Mouse (Mus musculus) intestine, postnatal 0 days (tissue): ENCODE results near the gene Snx11. TPM values are rescaled to one million over a fixed set of nuclear protein-coding genes. Genes with fewer than 3 reads are reported as not detected.

Experiments
- ATAC-seq: fragments of 200-750 bp; cut with Nextera tagmentation; 2 replicates; pipeline ENCODE4 v1.8.0; 2017; ENCODE audit warnings: mild to moderate bottlenecking, moderate TSS enrichment, moderate library complexity
- H3K27ac ChIP-seq: fragments of 300-500 bp; sonication (generic); 2 replicates; pipeline ENCODE4 v1.5.1; 2014; ENCODE audit warnings: mild to moderate bottlenecking, low read depth, low read length, moderate library complexity
- H3K27me3 ChIP-seq: fragments of 300-500 bp; sonication (generic); replicated peaks from 2 replicates; pipeline ENCODE4 v1.6.1; 2014; ENCODE audit warnings: low read length, mixed read lengths; ENCODE audit not compliant: control insufficient read depth, insufficient read depth
- H3K36me3 ChIP-seq: fragments of 300-500 bp; sonication (generic); 2 replicates; pipeline ENCODE4 v1.6.1; 2014; ENCODE audit warnings: mild to moderate bottlenecking, moderate library complexity; ENCODE audit not compliant: control insufficient read depth, insufficient read depth
- H3K4me1 ChIP-seq: fragments of 300-500 bp; sonication (generic); replicated peaks from 2 replicates; pipeline ENCODE4 v1.6.1; 2014; ENCODE audit warnings: antibody characterized with exemption, low read length, mixed read lengths; ENCODE audit not compliant: control insufficient read depth, insufficient read depth
- H3K4me2 ChIP-seq: fragments of 300-500 bp; sonication (generic); replicated peaks from 2 replicates; pipeline ENCODE4 v1.6.1; 2014; ENCODE audit warnings: low read depth, mild to moderate bottlenecking, moderate library complexity
- H3K4me3 ChIP-seq: fragments of 300-500 bp; sonication (generic); 2 replicates; pipeline ENCODE4 v1.5.1; 2014; ENCODE audit warnings: low read depth, low read length
- H3K9ac ChIP-seq: fragments of 300-500 bp; sonication (generic); 2 replicates; pipeline ENCODE4 v1.6.1; 2014; ENCODE audit warnings: mild to moderate bottlenecking, low read depth, low read length
- H3K9me3 ChIP-seq: fragments of 300-500 bp; sonication (generic); 2 replicates; pipeline ENCODE4 v1.6.1; 2016; ENCODE audit warnings: mixed run types; ENCODE audit not compliant: control insufficient read depth
- CTCF ChIP-seq: sonication (generic); IDR thresholded peaks from 2 replicates; pipeline ENCODE4 v1.5.1; 2016; ENCODE audit warnings: low read depth, mild to moderate bottlenecking, control low read depth, antibody characterized with exemption, moderate library complexity
- WGBS: fragments of 180-500 bp; shearing (Covaris S2); extraction: QIAGEN DNeasy Blood & Tissue Kit; methylation state at CpG from one replicate; pipeline ENCODE4 v1.1.7; 2014; 5-methylcytosine and 5-hydroxymethylcytosine counted together
- polyA plus RNA-seq: library from polyadenylated mRNA; unstranded; fragments of >200 nt; fragmentation: Nextera tagmentation; extraction: Ambion mirVana; gene quantifications from 2 replicates; pipeline ENCODE4 v1.2.1, GENCODE M21; 2015

The Snx11 gene
- polyA plus RNA-seq, 1 experiment from 2014 or later = 12.0 TPM

- no peaks in the 10 kb centered on the region for H3K27me3 ChIP-seq
- H3K9ac ChIP-seq = no peak overlapping the region
- peak overlapping the region; percentile 84; the same call in 1 of the 2 replicates for H3K4me2 ChIP-seq
- peak overlapping the region; percentile 40 for H3K4me3 ChIP-seq
- H3K36me3 ChIP-seq = peaks cover 58% of the 10 kb centered on the region
- ATAC-seq = no peak
- H3K4me1 ChIP-seq = peaks cover 25% of the 10 kb centered on the region
- TF ChIP-seq CTCF = no peak
- no peaks in the 10 kb centered on the region for H3K9me3 ChIP-seq
- H3K27ac ChIP-seq = no peak overlapping the region
- 42% methylated on average over 4 of the region's 4 CpGs for WGBS
Observed at GRCm38 (mm10) chr11:96822675-96823470, 45.5 kb upstream of the Snx11 start.

GRCm38 (mm10) chr11:96821956-96822355, 44.6 kb upstream of the Snx11 start:
- no peak overlapping the region for H3K9ac ChIP-seq
- peaks cover 25% of the 10 kb centered on the region for H3K4me1 ChIP-seq
- H3K36me3 ChIP-seq = peaks cover 62% of the 10 kb centered on the region
- H3K27me3 ChIP-seq = no peaks in the 10 kb centered on the region
- no peak for TF ChIP-seq CTCF
- H3K27ac ChIP-seq = peak overlapping the region; percentile 21; the same call in 1 of the 2 replicates
- no peaks in the 10 kb centered on the region for H3K9me3 ChIP-seq
- no peak for ATAC-seq
- 88% methylated on average over 10 of the region's 10 CpGs for WGBS
- H3K4me2 ChIP-seq = no peak overlapping the region
- H3K4me3 ChIP-seq = no peak overlapping the region

- 0 out of 2 replicates have a peak, but pooled peaks cover under 1% of the 10 kb centered on the region for H3K4me1 ChIP-seq
- no peak overlapping the region for H3K9ac ChIP-seq
- no peak overlapping the region for H3K4me2 ChIP-seq
- ATAC-seq = no peak
- H3K27me3 ChIP-seq = no peaks in the 10 kb centered on the region
- peaks cover 74% of the 10 kb centered on the region for H3K36me3 ChIP-seq
- H3K4me3 ChIP-seq = no peak overlapping the region
- 83% methylated on average over 8 of the region's 8 CpGs for WGBS
- no peaks in the 10 kb centered on the region for H3K9me3 ChIP-seq
- H3K27ac ChIP-seq = no peak overlapping the region
- TF ChIP-seq CTCF = no peak
Observed at GRCm38 (mm10) chr11:96818128-96818710, 40.9 kb upstream of the Snx11 start.

GRCm38 (mm10) chr11:96816979-96817378, 39.6 kb upstream of the Snx11 start:
- TF ChIP-seq CTCF = no peak
- 84% methylated on average over 5 of the region's 5 CpGs for WGBS
- ATAC-seq = no peak
- no peaks in the 10 kb centered on the region for H3K4me1 ChIP-seq
- H3K9me3 ChIP-seq = no peaks in the 10 kb centered on the region
- no peak overlapping the region for H3K9ac ChIP-seq
- no peak overlapping the region for H3K4me2 ChIP-seq
- H3K27me3 ChIP-seq = no peaks in the 10 kb centered on the region
- H3K4me3 ChIP-seq = no peak overlapping the region
- H3K27ac ChIP-seq = no peak overlapping the region
- H3K36me3 ChIP-seq = peaks cover 68% of the 10 kb centered on the region

- no peaks in the 10 kb centered on the region for H3K27me3 ChIP-seq
- 98% methylated on average over 1 of the region's 1 CpGs for WGBS
- no peaks in the 10 kb centered on the region for H3K9me3 ChIP-seq
- no peaks in the 10 kb centered on the region for H3K4me1 ChIP-seq
- H3K9ac ChIP-seq = no peak overlapping the region
- H3K4me2 ChIP-seq = no peak overlapping the region
- H3K27ac ChIP-seq = no peak overlapping the region
- no peak for ATAC-seq
- peaks cover 68% of the 10 kb centered on the region for H3K36me3 ChIP-seq
- H3K4me3 ChIP-seq = no peak overlapping the region
- no peak for TF ChIP-seq CTCF
Observed at GRCm38 (mm10) chr11:96816494-96816893, 39.1 kb upstream of the Snx11 start.

- H3K36me3 ChIP-seq = peaks cover 62% of the 10 kb centered on the region
- H3K27ac ChIP-seq = no peak overlapping the region
- no peaks in the 10 kb centered on the region for H3K4me1 ChIP-seq
- H3K4me2 ChIP-seq = no peak overlapping the region
- H3K9ac ChIP-seq = no peak overlapping the region
- 99% methylated on average over 2 of the region's 2 CpGs for WGBS
- no peak for TF ChIP-seq CTCF
- no peak overlapping the region for H3K4me3 ChIP-seq
- no peak for ATAC-seq
- H3K27me3 ChIP-seq = no peaks in the 10 kb centered on the region
- H3K9me3 ChIP-seq = no peaks in the 10 kb centered on the region
Observed at GRCm38 (mm10) chr11:96815895-96816294, 38.5 kb upstream of the Snx11 start.
